Mouse (Mus musculus): ENCODE data around the gene Pdcl2. TPM values are rescaled to one million over a fixed set of nuclear protein-coding genes. Genes with fewer than 3 reads are reported as not detected.

Gene Pdcl2
- total and polyA plus RNA-seq, 3 experiments, result not detected

- DNase-seq (ENCODE audit: low spot score) (no peak), ATAC-seq (ENCODE audit: extremely low read depth, insufficient number of reproducible peaks, low FRiP score, poor library complexity, severe bottlenecking) (no peak)
- no peaks in the 10 kb centered on the region for H3K36me3 ChIP-seq (replicated peaks)
- H3K9me3 ChIP-seq (replicated peaks), result no peaks in the 10 kb centered on the region
- H3K27me3 ChIP-seq (ENCODE audit: insufficient read depth, low read length), result peaks cover 4% of the 10 kb centered on the region
- no peak overlapping the region for H3K4me3 ChIP-seq (ENCODE audit: low read depth, low read length)
- no peaks in the 10 kb centered on the region for H3K4me1 ChIP-seq (ENCODE audit: insufficient read depth, low read depth, low read length)
- no peak for TF ChIP-seq TAL1 (conservative IDR thresholded peaks at IDR 0.05; ENCODE audit: low read depth, low read length)
- TF ChIP-seq CTCF (IDR thresholded peaks at IDR 0.05; ENCODE audit: low read depth, low read length), result no peak
- no peak for TF ChIP-seq POLR2AphosphoS5 (IDR thresholded peaks at IDR 0.05; ENCODE audit: insufficient replicate concordance, low read depth, low read length)
These were observed 29.1 kb upstream of the Pdcl2 start for GRCm38 (mm10) chr5:76360057-76360456.

GRCm38 (mm10) chr5:76351953-76352611 lies 21.1 kb upstream of the Pdcl2 start:
- ATAC-seq (ENCODE audit: extremely low read depth, insufficient number of reproducible peaks, low FRiP score, poor library complexity, severe bottlenecking) (no peak), DNase-seq (ENCODE audit: low spot score) (no peak)
- H3K4me3 ChIP-seq (ENCODE audit: low read depth, low read length), result no peak overlapping the region
- no peaks in the 10 kb centered on the region for H3K4me1 ChIP-seq (ENCODE audit: insufficient read depth, low read depth, low read length)
- no peaks in the 10 kb centered on the region for H3K9me3 ChIP-seq (replicated peaks)
- peaks cover 17% of the 10 kb centered on the region for H3K27me3 ChIP-seq (ENCODE audit: insufficient read depth, low read length)
- H3K36me3 ChIP-seq (replicated peaks), result no peaks in the 10 kb centered on the region
- TF ChIP-seq GATA2 (IDR thresholded peaks at IDR 0.05; ENCODE audit: borderline replicate concordance, low read depth, low read length) (no peak), GATA1 (IDR thresholded peaks at IDR 0.05; ENCODE audit: borderline replicate concordance, low read length) (no peak), TAL1 (conservative IDR thresholded peaks at IDR 0.05; ENCODE audit: low read depth, low read length) (no peak), POLR2AphosphoS5 (IDR thresholded peaks at IDR 0.05; ENCODE audit: insufficient replicate concordance, low read depth, low read length) (no peak), CTCF (IDR thresholded peaks at IDR 0.05; ENCODE audit: low read depth, low read length) (no peak)

DNA sequence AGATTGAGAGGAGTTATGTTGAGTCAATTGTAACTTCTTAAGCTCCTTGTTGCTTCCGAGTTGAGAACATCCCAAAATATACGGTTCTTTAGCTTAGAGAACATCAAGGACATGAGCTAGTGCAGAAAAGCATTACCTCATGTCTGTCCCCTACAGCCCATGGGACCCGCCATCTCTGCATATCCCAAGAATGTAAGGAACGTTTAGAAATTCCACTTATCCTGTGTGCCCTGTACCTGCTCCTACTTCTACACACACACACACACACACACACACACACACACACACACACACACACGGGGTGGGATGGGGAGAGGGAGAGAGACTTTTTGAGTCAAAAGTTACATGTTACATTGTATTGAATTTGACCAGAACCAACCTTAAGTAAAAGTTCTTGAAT lies 20.6 kb upstream of the Pdcl2 start:
- no peak for ATAC-seq (ENCODE audit: extremely low read depth, insufficient number of reproducible peaks, low FRiP score, poor library complexity, severe bottlenecking)
- DNase-seq (ENCODE audit: low spot score), result no peak
- Histone ChIP-seq H3K4me1 (ENCODE audit: insufficient read depth, low read depth, low read length) (no peaks in the 10 kb centered on the region), H3K27me3 (ENCODE audit: insufficient read depth, low read length) (peaks cover 19% of the 10 kb centered on the region), H3K36me3 (replicated peaks) (no peaks in the 10 kb centered on the region), H3K9me3 (replicated peaks) (no peaks in the 10 kb centered on the region), H3K4me3 (ENCODE audit: low read depth, low read length) (no peak overlapping the region)
- TF ChIP-seq GATA1 (IDR thresholded peaks at IDR 0.05; ENCODE audit: borderline replicate concordance, low read length) (no peak), GATA2 (IDR thresholded peaks at IDR 0.05; ENCODE audit: borderline replicate concordance, low read depth, low read length) (no peak), POLR2AphosphoS5 (IDR thresholded peaks at IDR 0.05; ENCODE audit: insufficient replicate concordance, low read depth, low read length) (no peak), CTCF (IDR thresholded peaks at IDR 0.05; ENCODE audit: low read depth, low read length) (no peak), TAL1 (conservative IDR thresholded peaks at IDR 0.05; ENCODE audit: low read depth, low read length) (no peak)

DNA sequence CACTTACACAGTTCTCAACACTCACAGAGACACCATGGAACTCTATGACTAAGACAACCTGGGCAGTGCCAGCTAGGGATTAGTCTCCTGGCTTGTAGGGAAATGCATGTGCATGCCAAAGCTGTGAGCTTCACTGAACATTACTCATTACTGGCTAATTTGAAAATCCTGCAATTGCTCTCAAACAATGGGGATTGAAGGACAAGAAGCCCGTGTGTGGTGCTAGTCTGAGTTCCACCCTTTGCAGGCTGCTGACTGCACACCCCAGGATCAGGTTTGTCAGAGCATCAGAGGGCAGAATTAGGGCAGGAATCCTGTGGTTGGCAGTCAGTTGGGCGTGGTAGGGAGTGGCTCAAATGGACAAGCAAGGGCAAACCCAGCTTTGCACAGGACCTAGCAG lies 15.2 kb upstream of the Pdcl2 start:
- no peak for ATAC-seq (ENCODE audit: extremely low read depth, insufficient number of reproducible peaks, low FRiP score, poor library complexity, severe bottlenecking)
- no peaks in the 10 kb centered on the region for H3K9me3 ChIP-seq (replicated peaks)
- peaks cover 25% of the 10 kb centered on the region for H3K27me3 ChIP-seq (ENCODE audit: insufficient read depth, low read length)
- no peak for TF ChIP-seq GATA2 (IDR thresholded peaks at IDR 0.05; ENCODE audit: borderline replicate concordance, low read depth, low read length)
- no peak for TF ChIP-seq CTCF (IDR thresholded peaks at IDR 0.05; ENCODE audit: low read depth, low read length)
- no peak for TF ChIP-seq TAL1 (conservative IDR thresholded peaks at IDR 0.05; ENCODE audit: low read depth, low read length)
- TF ChIP-seq GATA1 (IDR thresholded peaks at IDR 0.05; ENCODE audit: borderline replicate concordance, low read length), result no peak
- no peak for TF ChIP-seq POLR2AphosphoS5 (IDR thresholded peaks at IDR 0.05; ENCODE audit: insufficient replicate concordance, low read depth, low read length)
- DNase-seq (ENCODE audit: low spot score), result no peak
- H3K4me3 ChIP-seq (ENCODE audit: low read depth, low read length), result no peak overlapping the region
- H3K4me1 ChIP-seq (ENCODE audit: insufficient read depth, low read depth, low read length), result no peaks in the 10 kb centered on the region
- no peaks in the 10 kb centered on the region for H3K36me3 ChIP-seq (replicated peaks)

- H3K36me3 ChIP-seq (replicated peaks), result no peaks in the 10 kb centered on the region
- no peak overlapping the region for H3K4me3 ChIP-seq (ENCODE audit: low read depth, low read length)
- no peaks in the 10 kb centered on the region for H3K9me3 ChIP-seq (replicated peaks)
- H3K4me1 ChIP-seq (ENCODE audit: insufficient read depth, low read depth, low read length), result no peaks in the 10 kb centered on the region
- TF ChIP-seq TAL1 (conservative IDR thresholded peaks at IDR 0.05; ENCODE audit: low read depth, low read length) (no peak), GATA1 (IDR thresholded peaks at IDR 0.05; ENCODE audit: borderline replicate concordance, low read length) (no peak), GATA2 (IDR thresholded peaks at IDR 0.05; ENCODE audit: borderline replicate concordance, low read depth, low read length) (no peak), POLR2AphosphoS5 (IDR thresholded peaks at IDR 0.05; ENCODE audit: insufficient replicate concordance, low read depth, low read length) (no peak), CTCF (IDR thresholded peaks at IDR 0.05; ENCODE audit: low read depth, low read length) (no peak)
- no peak for DNase-seq (ENCODE audit: low spot score)
- H3K27me3 ChIP-seq (ENCODE audit: insufficient read depth, low read length), result peaks cover 6% of the 10 kb centered on the region
- ATAC-seq (ENCODE audit: extremely low read depth, insufficient number of reproducible peaks, low FRiP score, poor library complexity, severe bottlenecking), result no peak
These were observed 10.0 kb upstream of the Pdcl2 start for GRCm38 (mm10) chr5:76340931-76341330.

- ATAC-seq (ENCODE audit: extremely low read depth, insufficient number of reproducible peaks, low FRiP score, poor library complexity, severe bottlenecking) (no peak), DNase-seq (ENCODE audit: low spot score) (no peak)
- Histone ChIP-seq H3K4me1 (ENCODE audit: insufficient read depth, low read depth, low read length) (no peaks in the 10 kb centered on the region), H3K36me3 (replicated peaks) (no peaks in the 10 kb centered on the region), H3K9me3 (replicated peaks) (no peaks in the 10 kb centered on the region), H3K27me3 (ENCODE audit: insufficient read depth, low read length) (peaks cover 6% of the 10 kb centered on the region), H3K4me3 (ENCODE audit: low read depth, low read length) (no peak overlapping the region)
- TF ChIP-seq GATA2 (IDR thresholded peaks at IDR 0.05; ENCODE audit: borderline replicate concordance, low read depth, low read length) (no peak), POLR2AphosphoS5 (IDR thresholded peaks at IDR 0.05; ENCODE audit: insufficient replicate concordance, low read depth, low read length) (no peak), GATA1 (IDR thresholded peaks at IDR 0.05; ENCODE audit: borderline replicate concordance, low read length) (no peak), CTCF (IDR thresholded peaks at IDR 0.05; ENCODE audit: low read depth, low read length) (no peak), TAL1 (conservative IDR thresholded peaks at IDR 0.05; ENCODE audit: low read depth, low read length) (no peak)
These were observed 6.1 kb upstream of the Pdcl2 start for GRCm38 (mm10) chr5:76337100-76337499.
